Comparison of ENCODE assay signal across 9 mouse cellular contexts in the genomic region with DNA sequence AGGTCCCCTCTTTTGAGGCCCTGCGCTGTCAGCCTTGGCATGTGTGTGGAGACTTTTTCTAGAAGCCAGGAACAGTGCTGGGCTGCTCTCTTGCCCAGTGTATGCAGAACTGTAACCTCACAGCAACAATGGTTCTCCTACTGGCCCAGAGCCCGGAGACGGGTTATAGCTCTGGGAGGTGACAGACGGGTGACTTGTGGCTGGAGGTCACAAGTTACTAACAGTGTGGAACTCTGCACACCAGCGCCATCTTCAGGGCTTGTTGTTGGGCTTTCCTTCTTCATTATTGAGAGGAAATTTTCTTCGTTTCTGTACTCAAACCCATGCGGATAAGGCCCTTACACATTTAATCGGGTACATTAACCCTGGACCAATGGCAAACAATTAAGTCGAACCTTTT. TPM values are rescaled to one million over a fixed set of nuclear protein-coding genes. Genes with fewer than 3 reads are reported as not detected.
DNase-seq lines count a peak whose midpoint lies in the region; ATAC-seq and TF ChIP-seq lines count a peak whose summit lies in the region.
"Had no signal": no experiment of that assay in that cellular context is flagged by ENCODE, and none has a peak within 500 bp of the region (broad histone marks: within the 10 kb centered on the region; RNA-seq: fewer than 3 reads in every experiment).

No protein-coding gene starts in this region.

- no peak for ATAC-seq in heart, embryonic 13.5 days (ENCODE audit: extremely low read depth, insufficient number of reproducible peaks, low FRiP score, low TSS enrichment)
- ATAC-seq in activated CD4-positive, CD25-positive, alpha-beta regulatory T cell, adult 4 months, result no peak

- H3K9me3 ChIP-seq in heart, embryonic 13.5 days, result no peaks in the 10 kb centered on the region
- H3K9me3 ChIP-seq: stomach, embryonic 15.5 days had no signal

- H3K4me1 ChIP-seq in heart, embryonic 13.5 days, result peaks cover 98% of the 10 kb centered on the region

- H3K9ac ChIP-seq in heart, embryonic 13.5 days, result peak overlapping the region; percentile 68
- H3K9ac ChIP-seq: stomach, embryonic 15.5 days had no signal

- DNase-seq in gastrocnemius, adult 2 months, result peak; percentile 51
- no peak for DNase-seq in gastrocnemius, adult 8-10 months (ENCODE audit: low spot score in 2 of 2)
- peak; percentile 49 for DNase-seq in ovary, postnatal 36 days (ENCODE audit: low spot score)
- DNase-seq in ovary, adult 18-20 months (ENCODE audit: low spot score), result no peak
- peak; percentile 77 for DNase-seq in lung, postnatal 14 days
- no peak for DNase-seq in neural tube, embryonic 10.5 days (ENCODE audit: extremely low spot score, low spot score)

- no peaks in the 10 kb centered on the region; the same call in 1 of the 2 replicates for H3K27me3 ChIP-seq in heart, embryonic 13.5 days (replicated peaks)
- H3K27me3 ChIP-seq: stomach, embryonic 15.5 days had no signal

- intact Hi-C loops in gastrocnemius, adult 2 months (cut with DNase I), result no loop called here

- no peak overlapping the region for H3K4me3 ChIP-seq in gastrocnemius, adult 2 months
- no peak overlapping the region for H3K4me3 ChIP-seq in heart, embryonic 13.5 days
- H3K4me3 ChIP-seq: stomach, embryonic 15.5 days had no signal

- peak; percentile 40 for TF ChIP-seq CTCF in gastrocnemius, adult 2 months (IDR thresholded peaks at IDR 0.05)

- WGBS in heart, embryonic 13.5 days, result 47% methylated on average over 9 of the region's 9 CpGs

- H3K4me2 ChIP-seq in heart, embryonic 13.5 days, result no peak overlapping the region
- H3K4me2 ChIP-seq: stomach, embryonic 15.5 days had no signal

- H3K27ac ChIP-seq in gastrocnemius, adult 2 months, result no peak overlapping the region; the same call in 1 of the 2 replicates
- H3K27ac ChIP-seq in heart, embryonic 13.5 days (replicated peaks), result peak overlapping the region; percentile 95
- H3K27ac ChIP-seq: stomach, embryonic 15.5 days had no signal

- H3K36me3 ChIP-seq in heart, embryonic 13.5 days, result peaks cover 33% of the 10 kb centered on the region

RNA-seq across cellular contexts. Expression of a gene that starts 11.5 kb away (rescaled TPM):
- not detected for total RNA-seq in gastrocnemius, adult 2 months (2021)
- not detected for total RNA-seq in gastrocnemius, adult 8-10 months (2022)
- 17.4 and 21.0 TPM in 2 replicates for polyA plus RNA-seq in heart, embryonic 13.5 days (2015; fragmentation: Nextera tagmentation; extraction: Ambion mirVana)
- polyA plus RNA-seq in activated CD4-positive, CD25-positive, alpha-beta regulatory T cell, adult 4 months (2017; shearing (Covaris generic)), result 1 to 10 TPM; 1.5 to 1.6 TPM

RNA-seq across cellular contexts. Expression of a gene that starts 14.5 kb away (rescaled TPM):
- 1 to 10 TPM; 5.1 to 7.3 TPM for total RNA-seq in gastrocnemius, adult 2 months (2021)
- total RNA-seq in gastrocnemius, adult 8-10 months (2022), result 1 to 10 TPM; 4.8 to 8.3 (median 6.7) TPM
- polyA plus RNA-seq in heart, embryonic 13.5 days (2015; fragmentation: Nextera tagmentation; extraction: Ambion mirVana), result 106 and 128 TPM in 2 replicates
- 10 to 100 TPM; 53.8 to 82.0 TPM for polyA plus RNA-seq in activated CD4-positive, CD25-positive, alpha-beta regulatory T cell, adult 4 months (2017; shearing (Covaris generic))

RNA-seq across cellular contexts. Expression of a gene that starts 19.1 kb away (rescaled TPM):
- 100 to 1,000 TPM; 110 to 121 TPM for total RNA-seq in gastrocnemius, adult 2 months (2021)
- total RNA-seq in gastrocnemius, adult 8-10 months (2022), result 100 to 1,000 TPM; 107 to 140 (median 126) TPM
- 85.0 and 91.9 TPM in 2 replicates for polyA plus RNA-seq in heart, embryonic 13.5 days (2015; fragmentation: Nextera tagmentation; extraction: Ambion mirVana)
- polyA plus RNA-seq in activated CD4-positive, CD25-positive, alpha-beta regulatory T cell, adult 4 months (2017; shearing (Covaris generic)), result 100 to 1,000 TPM; 125 to 132 TPM

Comparison
In these comparisons a context has a peak if more than half of its experiments do, and no peak if none do; other contexts are left out.
1. DNase-seq: peak in gastrocnemius, adult 2 months (single experiment), ovary, postnatal 36 days (single experiment) and lung, postnatal 14 days (single experiment); none in gastrocnemius, adult 8-10 months (0 of 2), ovary, adult 18-20 months (single experiment) and neural tube, embryonic 10.5 days (single experiment).